Mouse (Mus musculus) ES-Bruce4 (cell line): Measurements from ENCODE around the gene Klhl22.

Source experiments
- CTCF ChIP-seq: IDR thresholded peaks from one replicate; pipeline ENCODE4 v1.8.1; 2011; ENCODE audit warnings: low read depth, low read length
- EP300 ChIP-seq: IDR thresholded peaks from 2 replicates; pipeline ENCODE4 v1.6.1; 2011; ENCODE audit warnings: low read depth, low read length; ENCODE audit not compliant: insufficient read depth
- POLR2A ChIP-seq: IDR thresholded peaks from one replicate; pipeline ENCODE4 v1.8.1; 2011; ENCODE audit warnings: low read length; ENCODE audit not compliant: insufficient read depth

DNA sequence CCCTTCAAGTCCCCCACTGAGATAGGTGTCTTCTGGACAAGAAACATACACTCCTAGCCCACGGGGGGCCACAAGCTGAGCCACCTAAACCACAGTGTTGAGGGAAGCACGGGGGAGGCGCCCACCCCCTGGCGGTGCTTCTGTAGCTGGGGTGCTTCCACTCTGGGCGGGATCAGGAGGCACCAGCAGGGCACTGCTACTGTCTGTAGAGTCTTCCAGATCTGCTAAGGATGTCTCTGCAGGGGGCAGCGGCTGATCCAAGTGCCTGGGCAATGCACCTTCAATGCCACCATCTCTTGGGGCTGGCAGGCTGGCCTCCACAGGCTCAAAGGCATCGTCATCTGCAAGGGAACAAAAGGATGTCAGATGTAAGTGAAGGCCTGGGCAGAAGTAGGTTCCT is 83.0 kb downstream of the Klhl22 start:
- TF ChIP-seq EP300 = no peak
- TF ChIP-seq POLR2A = no peak
- no peak for TF ChIP-seq CTCF
